Mouse (Mus musculus) stomach, postnatal 0 days (tissue): ENCODE measurements around the gene Bex3.
"Not testable (repeated sequence)": the region's sequence is repeated elsewhere in the genome, so short reads cannot be mapped to it uniquely, and the experiment has no call there.

Experiments used
- CTCF ChIP-seq: IDR thresholded peaks from 2 replicates; pipeline ENCODE4 v1.5.1; 2016; ENCODE audit warnings: antibody characterized with exemption, low read depth, mild to moderate bottlenecking, moderate library complexity
- EP300 ChIP-seq: optimal IDR thresholded peaks from 2 replicates; pipeline ENCODE3; 2016; ENCODE audit warnings: antibody characterized with exemption

DNA sequence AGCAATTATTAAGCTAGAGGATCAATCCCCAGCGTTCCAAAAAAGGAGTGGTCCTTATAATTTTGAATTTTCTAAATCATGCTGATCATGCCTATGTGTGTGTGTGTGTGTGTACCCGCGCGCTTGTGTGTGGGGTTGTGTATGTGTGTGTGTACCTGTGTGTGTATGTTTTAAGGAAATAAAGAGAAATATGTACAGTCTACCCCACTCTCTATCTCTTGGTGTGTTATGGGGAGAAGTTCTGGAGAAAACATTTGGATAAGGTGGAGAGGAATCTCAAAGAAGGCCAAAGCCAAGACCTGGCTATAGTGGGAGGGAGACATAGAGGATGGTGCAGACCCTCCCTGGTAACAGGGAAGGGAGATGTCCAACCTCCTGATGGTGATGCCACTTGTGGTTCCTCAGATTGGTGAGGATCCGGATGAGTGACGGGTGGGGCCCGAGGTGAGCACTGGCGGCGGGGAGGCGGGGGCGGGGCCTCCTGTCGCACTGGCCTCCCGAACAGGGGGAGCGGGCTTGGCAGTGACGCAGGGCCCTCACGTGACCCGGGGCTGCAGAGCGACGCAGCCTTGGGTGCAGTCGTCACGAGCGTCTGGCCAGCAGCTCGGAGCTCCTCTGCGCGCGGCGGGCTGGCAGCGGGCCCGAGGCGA, at the start of gene Bex3:
- TF ChIP-seq EP300, CTCF: not testable (repeated sequence)
